Mouse (Mus musculus): ENCODE data around the gene Csnk2b. TPM values are rescaled to one million over a fixed set of nuclear protein-coding genes. Genes with fewer than 3 reads are reported as not detected.

The Csnk2b gene
- polyA plus RNA-seq, 1 experiment from 2014 or later = 270 TPM

- WGBS = 83% methylated on average over 8 of the region's 8 CpGs
- peaks cover 56% of the 10 kb centered on the region for H3K36me3 ChIP-seq
- H3K27me3 ChIP-seq = no peaks in the 10 kb centered on the region
- peaks cover 8% of the 10 kb centered on the region for H3K4me1 ChIP-seq (replicated peaks)
- H3K4me3 ChIP-seq (replicated peaks) = no peak within 1 kb of the TSS
- ATAC-seq (ENCODE audit: insufficient number of reproducible peaks, insufficient read depth, low FRiP score, low TSS enrichment, low read depth) = no peak
- no peak within 1 kb of the TSS for H3K4me2 ChIP-seq
- no peak within 1 kb of the TSS for H3K27ac ChIP-seq
- no peak within 1 kb of the TSS for H3K9ac ChIP-seq (replicated peaks)
- no peaks in the 10 kb centered on the region for H3K9me3 ChIP-seq
These were observed 6.5 kb downstream of the Csnk2b start, which contains the start of gene Ly6g5b for GRCm38 (mm10) chr17:35115046-35116019. TSS of gene Ly6g5b (minus strand) at chr17:35115428.

GRCm38 (mm10) chr17:35111774-35112173 is 10.1 kb downstream of the Csnk2b start:
- ATAC-seq (ENCODE audit: insufficient number of reproducible peaks, insufficient read depth, low FRiP score, low TSS enrichment, low read depth) = no peak
- H3K4me3 ChIP-seq (replicated peaks) = no peak overlapping the region
- no peak overlapping the region for H3K9ac ChIP-seq (replicated peaks)
- 80% methylated on average over 9 of the region's 9 CpGs for WGBS
- no peak overlapping the region for H3K27ac ChIP-seq
- H3K9me3 ChIP-seq = no peaks in the 10 kb centered on the region
- H3K4me1 ChIP-seq (replicated peaks) = no peaks in the 10 kb centered on the region
- H3K4me2 ChIP-seq = no peak overlapping the region
- H3K36me3 ChIP-seq = peaks cover 30% of the 10 kb centered on the region
- H3K27me3 ChIP-seq = no peaks in the 10 kb centered on the region

DNA sequence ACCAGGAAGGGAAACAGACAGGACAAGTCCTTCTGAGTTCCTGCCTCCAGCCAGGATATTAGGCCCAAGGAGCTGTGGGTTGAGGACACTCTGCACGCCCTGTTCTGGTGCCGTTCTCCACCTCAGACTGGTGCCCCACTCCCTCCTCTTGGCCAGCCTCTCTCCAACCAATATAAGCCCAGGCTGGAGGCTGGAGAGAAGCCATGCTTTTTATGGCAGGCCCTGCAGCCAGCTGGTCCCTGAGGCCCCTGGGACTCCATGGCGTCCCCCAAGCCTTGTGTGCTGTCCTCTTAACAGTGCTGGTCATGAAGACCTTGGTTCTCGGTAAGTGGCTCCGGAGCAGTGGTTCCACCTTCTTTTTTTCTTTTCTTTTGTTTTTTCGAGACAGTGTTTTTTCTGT is 13.8 kb downstream of the Csnk2b start, which contains the start of gene Ly6g5c:
Gene Ly6g5c (plus strand): TSS at position 183 of the 400 bp plus-strand sequence.
- H3K27me3 ChIP-seq = no peaks in the 10 kb centered on the region
- no peak within 1 kb of the TSS for H3K27ac ChIP-seq
- peaks cover 12% of the 10 kb centered on the region for H3K36me3 ChIP-seq
- 80% methylated on average over 6 of the region's 6 CpGs for WGBS
- no peak within 1 kb of the TSS for H3K9ac ChIP-seq (replicated peaks)
- H3K4me1 ChIP-seq (replicated peaks) = peaks cover 6% of the 10 kb centered on the region; the same call in 1 of the 2 replicates
- ATAC-seq (ENCODE audit: insufficient number of reproducible peaks, insufficient read depth, low FRiP score, low TSS enrichment, low read depth) = no peak
- no peaks in the 10 kb centered on the region for H3K9me3 ChIP-seq
- H3K4me2 ChIP-seq = no peak within 1 kb of the TSS
- no peak within 1 kb of the TSS for H3K4me3 ChIP-seq (replicated peaks)

DNA sequence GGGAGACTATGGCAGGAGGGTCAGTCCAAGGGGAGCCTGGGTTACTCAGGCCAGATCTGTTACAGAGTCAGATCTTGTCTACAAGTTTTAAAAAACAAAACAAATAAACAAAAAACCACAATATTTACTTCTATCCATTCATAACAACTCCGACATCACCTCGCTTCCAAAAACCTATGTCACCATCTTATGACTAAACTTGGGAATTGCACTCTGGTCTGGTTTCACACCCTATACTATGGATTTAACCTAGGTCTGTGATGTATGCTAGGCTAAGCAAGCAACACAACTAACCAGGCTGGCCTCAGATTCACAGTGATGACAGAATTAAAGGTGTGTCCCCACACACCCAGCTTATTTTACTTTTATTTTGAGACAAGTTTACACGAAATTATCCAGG is 15.3 kb downstream of the Csnk2b start:
- H3K36me3 ChIP-seq = peaks cover 28% of the 10 kb centered on the region
- no peak overlapping the region; the same call in 1 of the 2 replicates for H3K4me3 ChIP-seq (replicated peaks)
- no peaks in the 10 kb centered on the region for H3K27me3 ChIP-seq
- no peak overlapping the region for H3K9ac ChIP-seq (replicated peaks)
- H3K4me2 ChIP-seq = 0 out of 2 replicates have a peak overlapping the region, but pooled peaks have one; percentile 17
- no peak for ATAC-seq (ENCODE audit: insufficient number of reproducible peaks, insufficient read depth, low FRiP score, low TSS enrichment, low read depth)
- no peaks in the 10 kb centered on the region for H3K9me3 ChIP-seq
- peaks cover 6% of the 10 kb centered on the region; the same call in 1 of the 2 replicates for H3K4me1 ChIP-seq (replicated peaks)
- no peak overlapping the region for H3K27ac ChIP-seq
- 77% methylated on average over 3 of the region's 3 CpGs for WGBS

DNA sequence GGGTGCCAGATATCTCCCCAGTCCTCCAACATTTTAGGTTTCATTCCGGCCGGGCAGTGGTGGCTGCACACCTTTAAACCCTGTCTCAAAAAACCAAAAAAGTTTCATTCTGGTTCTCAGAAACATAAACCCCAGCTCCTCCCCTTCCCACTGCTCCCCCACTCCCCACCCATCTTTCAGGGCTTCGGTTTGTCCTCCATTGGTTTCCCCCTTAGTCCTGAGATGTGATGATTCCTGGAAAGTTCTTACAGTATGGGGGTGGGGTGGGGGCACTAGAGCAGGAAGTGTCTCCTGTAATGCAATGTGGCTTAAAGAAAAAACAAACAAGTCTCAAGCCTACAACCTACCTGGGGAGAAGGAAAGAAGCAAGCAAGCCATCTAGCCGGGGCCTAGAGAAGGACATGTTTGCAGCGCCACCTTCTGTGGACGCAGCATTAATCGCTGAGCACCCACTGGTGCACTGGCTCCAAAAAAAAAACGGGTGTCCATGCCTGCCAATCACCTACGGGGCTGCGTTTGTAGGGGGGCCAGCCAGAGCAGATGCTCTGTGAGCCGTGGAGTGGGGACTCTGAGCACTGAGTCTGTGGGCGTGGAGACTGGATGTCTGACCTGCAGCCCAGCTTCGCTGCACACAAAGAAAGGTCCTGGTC is 16.0 kb downstream of the Csnk2b start:
- Histone ChIP-seq H3K27me3 (no peaks in the 10 kb centered on the region), H3K9me3 (no peaks in the 10 kb centered on the region), H3K4me2 (peak overlapping the region; percentile 17), H3K4me3 (replicated peaks) (no peak overlapping the region; the same call in 1 of the 2 replicates), H3K9ac (replicated peaks) (peak overlapping the region; percentile 45; the same call in 1 of the 2 replicates), H3K27ac (no peak overlapping the region), H3K4me1 (replicated peaks) (peaks cover 6% of the 10 kb centered on the region; the same call in 1 of the 2 replicates), H3K36me3 (peaks cover 34% of the 10 kb centered on the region)
- WGBS = 35% methylated on average over 13 of the region's 13 CpGs
- ATAC-seq (ENCODE audit: insufficient number of reproducible peaks, insufficient read depth, low FRiP score, low TSS enrichment, low read depth) = no peak

DNA sequence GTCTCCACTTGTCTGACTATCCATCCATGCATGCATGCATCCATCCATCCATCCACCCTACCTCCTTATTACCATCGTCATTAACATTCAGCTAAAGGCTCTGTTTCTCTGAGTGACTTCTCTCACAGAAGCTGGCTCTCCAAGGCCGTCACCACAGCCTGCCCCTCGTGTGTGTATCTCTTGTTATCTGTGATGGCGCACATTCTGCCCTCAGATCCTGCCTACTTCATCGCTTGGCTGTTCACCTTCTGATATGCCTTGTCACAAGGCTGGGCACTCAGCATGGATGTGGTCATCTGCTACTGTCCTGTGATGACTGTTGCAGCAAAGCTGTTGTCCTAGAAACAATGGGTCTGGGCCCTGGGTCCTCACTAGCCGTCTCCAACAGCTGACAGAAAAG is 17.1 kb downstream of the Csnk2b start:
- ATAC-seq (ENCODE audit: insufficient number of reproducible peaks, insufficient read depth, low FRiP score, low TSS enrichment, low read depth) = no peak
- H3K27ac ChIP-seq = no peak overlapping the region

DNA sequence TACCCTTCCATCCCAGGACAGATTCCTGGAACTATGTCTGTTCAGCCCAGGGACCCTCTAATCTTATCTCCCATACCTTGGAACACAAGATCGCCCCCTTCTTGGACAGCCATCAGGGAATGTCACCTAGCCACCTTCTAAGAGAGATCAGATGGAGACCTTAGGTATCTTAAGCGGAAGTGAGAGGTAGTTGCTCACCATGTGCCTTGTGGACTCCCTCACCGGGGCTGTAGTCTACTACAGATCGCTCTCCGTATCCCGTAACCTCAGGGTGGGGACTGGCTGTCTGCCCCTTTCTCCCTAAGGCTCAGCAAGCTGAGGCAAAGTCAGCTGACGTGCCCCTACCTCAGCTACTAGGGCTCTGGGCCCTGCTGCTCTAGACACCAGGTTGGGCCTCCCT is 17.8 kb downstream of the Csnk2b start:
- ATAC-seq (ENCODE audit: insufficient number of reproducible peaks, insufficient read depth, low FRiP score, low TSS enrichment, low read depth) = no peak
- Histone ChIP-seq H3K36me3 (peaks cover 52% of the 10 kb centered on the region), H3K9me3 (no peaks in the 10 kb centered on the region), H3K4me2 (no peak overlapping the region), H3K27ac (no peak overlapping the region), H3K4me1 (replicated peaks) (peaks cover 6% of the 10 kb centered on the region; the same call in 1 of the 2 replicates), H3K27me3 (no peaks in the 10 kb centered on the region), H3K9ac (replicated peaks) (no peak overlapping the region), H3K4me3 (replicated peaks) (no peak overlapping the region)
- 85% methylated on average over 7 of the region's 7 CpGs for WGBS

More for the DNA sequence above, 17.1 kb downstream of the Csnk2b start:
- H3K36me3 ChIP-seq = peaks cover 45% of the 10 kb centered on the region
- H3K4me1 ChIP-seq (replicated peaks) = peaks cover 6% of the 10 kb centered on the region; the same call in 1 of the 2 replicates
- H3K27me3 ChIP-seq = no peaks in the 10 kb centered on the region
- no peak overlapping the region for H3K9ac ChIP-seq (replicated peaks)
- H3K9me3 ChIP-seq = no peaks in the 10 kb centered on the region
- no peak overlapping the region for H3K4me2 ChIP-seq
- WGBS = 83% methylated on average over 6 of the region's 6 CpGs
- H3K4me3 ChIP-seq (replicated peaks) = no peak overlapping the region

DNA sequence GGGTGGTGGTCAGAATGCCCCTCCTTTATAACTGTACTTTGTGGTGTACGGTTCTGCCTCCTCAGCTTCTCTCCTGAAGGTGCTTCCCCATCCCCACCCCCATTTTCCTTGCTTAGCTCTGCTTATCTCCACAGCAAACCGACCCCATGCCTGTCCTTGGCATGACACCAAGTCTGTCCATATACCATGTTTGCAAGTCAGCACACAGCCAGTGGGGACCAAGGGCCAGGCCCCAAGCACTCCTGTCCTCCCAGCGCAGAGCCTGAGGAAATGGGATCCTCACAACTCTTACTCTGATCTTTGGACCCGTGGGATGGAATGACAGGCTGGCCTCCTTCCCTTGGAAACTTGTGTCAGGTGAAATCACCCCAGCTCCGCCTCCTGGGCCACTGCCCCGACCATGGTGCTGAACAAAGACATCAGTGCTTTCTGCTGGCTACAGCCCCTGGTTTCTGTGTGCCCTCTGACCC is 18.6 kb downstream of the Csnk2b start:
- Histone ChIP-seq H3K27me3 (no peaks in the 10 kb centered on the region), H3K4me3 (replicated peaks) (no peak overlapping the region), H3K4me1 (replicated peaks) (peaks cover 6% of the 10 kb centered on the region; the same call in 1 of the 2 replicates), H3K9me3 (no peaks in the 10 kb centered on the region), H3K9ac (replicated peaks) (no peak overlapping the region), H3K4me2 (no peak overlapping the region), H3K27ac (no peak overlapping the region), H3K36me3 (peaks cover 60% of the 10 kb centered on the region)
- 71% methylated on average over 6 of the region's 6 CpGs for WGBS
- no peak for ATAC-seq (ENCODE audit: insufficient number of reproducible peaks, insufficient read depth, low FRiP score, low TSS enrichment, low read depth)

- H3K36me3 ChIP-seq = peaks cover 70% of the 10 kb centered on the region
- 0 out of 2 replicates have a peak, but pooled peaks have one; percentile 20 for ATAC-seq (ENCODE audit: insufficient number of reproducible peaks, insufficient read depth, low FRiP score, low TSS enrichment, low read depth)
- 62% methylated on average over 8 of the region's 8 CpGs for WGBS
- no peaks in the 10 kb centered on the region for H3K9me3 ChIP-seq
- peaks cover 6% of the 10 kb centered on the region; the same call in 1 of the 2 replicates for H3K4me1 ChIP-seq (replicated peaks)
- no peaks in the 10 kb centered on the region for H3K27me3 ChIP-seq
- no peak overlapping the region; the same call in 1 of the 2 replicates for H3K4me2 ChIP-seq
- H3K9ac ChIP-seq (replicated peaks) = 0 out of 2 replicates have a peak overlapping the region, but pooled peaks have one; percentile 9
- H3K27ac ChIP-seq = no peak overlapping the region
- no peak overlapping the region for H3K4me3 ChIP-seq (replicated peaks)
These were observed 19.6 kb downstream of the Csnk2b start for GRCm38 (mm10) chr17:35102299-35102698.

DNA sequence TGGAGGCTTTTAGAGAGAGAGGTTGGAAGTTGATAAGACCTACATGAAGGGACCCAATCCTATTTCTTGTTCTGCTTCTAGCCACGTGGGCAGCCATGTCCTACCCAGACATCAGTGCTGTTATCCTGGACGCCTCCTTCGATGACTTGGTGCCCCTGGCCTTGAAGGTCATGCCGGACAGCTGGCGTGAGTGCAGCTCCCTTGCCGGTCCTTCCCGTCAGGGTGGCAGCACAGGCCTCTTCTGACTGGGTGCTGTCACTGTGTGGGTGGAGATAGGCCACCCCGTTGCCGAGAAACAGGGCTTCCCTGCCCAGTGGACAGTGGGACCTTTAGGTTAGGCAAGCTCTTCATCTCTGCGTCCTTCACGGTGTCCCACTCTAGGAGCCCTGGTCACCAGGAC is 20.7 kb downstream of the Csnk2b start:
- no peak for ATAC-seq (ENCODE audit: insufficient number of reproducible peaks, insufficient read depth, low FRiP score, low TSS enrichment, low read depth)
- peaks cover 81% of the 10 kb centered on the region for H3K36me3 ChIP-seq

More for the DNA sequence above, 20.7 kb downstream of the Csnk2b start:
- Histone ChIP-seq H3K27ac (no peak overlapping the region), H3K9ac (replicated peaks) (no peak overlapping the region), H3K9me3 (no peaks in the 10 kb centered on the region), H3K4me3 (replicated peaks) (no peak overlapping the region), H3K4me1 (replicated peaks) (peaks cover 5% of the 10 kb centered on the region; the same call in 1 of the 2 replicates), H3K4me2 (no peak overlapping the region), H3K27me3 (no peaks in the 10 kb centered on the region)
- WGBS = 86% methylated on average over 11 of the region's 11 CpGs

Data from limb, embryonic 12.5 days (tissue).